Mouse (Mus musculus): ENCODE measurements at regions not wholly inside any gene's neighbourhood (a gene's known extent, or its start where the extent isn't known, plus 50 kb on each side); places are given as distances from the start of the nearest gene placed in this dataset.

- Histone ChIP-seq H3K4me3 (ENCODE audit: low read depth, low read length) (no peak overlapping the region), H3K9me3 (replicated peaks; ENCODE audit: control insufficient read depth, insufficient read depth, low read length, poor library complexity, severe bottlenecking) (no peaks in the 10 kb centered on the region), H3K4me1 (ENCODE audit: control insufficient read depth, insufficient read depth, low read length) (no peaks in the 10 kb centered on the region), H3K27me3 (ENCODE audit: control insufficient read depth, insufficient read depth, low read length, poor library complexity, severe bottlenecking) (no peaks in the 10 kb centered on the region), H3K27ac (ENCODE audit: insufficient read depth, low read length) (no peak overlapping the region), H3K36me3 (ENCODE audit: control insufficient read depth, insufficient read depth, low read length, poor library complexity, severe bottlenecking) (no peaks in the 10 kb centered on the region), H3K9ac (ENCODE audit: low read depth, poor library complexity, severe bottlenecking) (no peak overlapping the region)
- TF ChIP-seq CTCF (IDR thresholded peaks at IDR 0.05; ENCODE audit: low read depth, low read length) (no peak), EP300 (IDR thresholded peaks at IDR 0.05; ENCODE audit: insufficient read depth, low read depth, low read length) (no peak), POLR2A (IDR thresholded peaks at IDR 0.05; ENCODE audit: insufficient read depth, low read length) (no peak)
Observed at GRCm38 (mm10) chr1:151263372-151263771, 53.4 kb downstream of the Gm47996 start.

DNA sequence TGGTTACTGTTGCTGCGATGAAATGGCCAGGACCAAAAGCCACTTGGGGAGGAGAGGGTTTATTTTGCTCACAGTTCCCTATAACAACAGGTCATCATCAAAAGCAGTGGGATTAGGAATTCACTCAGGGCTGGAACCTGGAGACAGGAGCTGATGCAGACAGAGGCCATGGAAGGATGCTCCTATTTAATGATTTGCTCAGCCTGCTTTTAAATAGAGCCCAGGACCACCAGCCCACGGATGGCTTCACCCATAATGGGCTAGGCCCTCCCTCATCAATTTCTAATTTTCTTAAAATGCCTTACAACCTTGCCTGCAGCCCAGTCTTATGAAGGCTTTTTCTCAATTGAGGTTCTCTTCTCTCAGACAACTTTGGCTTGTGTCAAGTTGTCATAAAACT, 53.9 kb downstream of the Gm47996 start:
- Histone ChIP-seq H3K4me3 (ENCODE audit: low read depth, low read length) (no peak overlapping the region), H3K27ac (ENCODE audit: insufficient read depth, low read length) (no peak overlapping the region), H3K9ac (ENCODE audit: low read depth, poor library complexity, severe bottlenecking) (no peak overlapping the region), H3K27me3 (ENCODE audit: control insufficient read depth, insufficient read depth, low read length, poor library complexity, severe bottlenecking) (no peaks in the 10 kb centered on the region), H3K4me1 (ENCODE audit: control insufficient read depth, insufficient read depth, low read length) (no peaks in the 10 kb centered on the region), H3K36me3 (ENCODE audit: control insufficient read depth, insufficient read depth, low read length, poor library complexity, severe bottlenecking) (no peaks in the 10 kb centered on the region), H3K9me3 (replicated peaks; ENCODE audit: control insufficient read depth, insufficient read depth, low read length, poor library complexity, severe bottlenecking) (no peaks in the 10 kb centered on the region)
- TF ChIP-seq CTCF (IDR thresholded peaks at IDR 0.05; ENCODE audit: low read depth, low read length) (no peak), EP300 (IDR thresholded peaks at IDR 0.05; ENCODE audit: insufficient read depth, low read depth, low read length) (no peak), POLR2A (IDR thresholded peaks at IDR 0.05; ENCODE audit: insufficient read depth, low read length) (no peak)

GRCm38 (mm10) chr1:151264789-151265188, 54.9 kb downstream of the Gm47996 start:
- Histone ChIP-seq H3K4me3 (ENCODE audit: low read depth, low read length) (no peak overlapping the region), H3K27me3 (ENCODE audit: control insufficient read depth, insufficient read depth, low read length, poor library complexity, severe bottlenecking) (no peaks in the 10 kb centered on the region), H3K27ac (ENCODE audit: insufficient read depth, low read length) (no peak overlapping the region), H3K9ac (ENCODE audit: low read depth, poor library complexity, severe bottlenecking) (no peak overlapping the region), H3K9me3 (replicated peaks; ENCODE audit: control insufficient read depth, insufficient read depth, low read length, poor library complexity, severe bottlenecking) (no peaks in the 10 kb centered on the region), H3K36me3 (ENCODE audit: control insufficient read depth, insufficient read depth, low read length, poor library complexity, severe bottlenecking) (no peaks in the 10 kb centered on the region), H3K4me1 (ENCODE audit: control insufficient read depth, insufficient read depth, low read length) (no peaks in the 10 kb centered on the region)
- TF ChIP-seq EP300 (IDR thresholded peaks at IDR 0.05; ENCODE audit: insufficient read depth, low read depth, low read length) (no peak), CTCF (IDR thresholded peaks at IDR 0.05; ENCODE audit: low read depth, low read length) (no peak), POLR2A (IDR thresholded peaks at IDR 0.05; ENCODE audit: insufficient read depth, low read length) (no peak)

- no peaks in the 10 kb centered on the region for H3K4me1 ChIP-seq (ENCODE audit: control insufficient read depth, insufficient read depth, low read length)
- no peaks in the 10 kb centered on the region for H3K9me3 ChIP-seq (replicated peaks; ENCODE audit: control insufficient read depth, insufficient read depth, low read length, poor library complexity, severe bottlenecking)
- no peak overlapping the region for H3K9ac ChIP-seq (ENCODE audit: low read depth, poor library complexity, severe bottlenecking)
- H3K27me3 ChIP-seq (ENCODE audit: control insufficient read depth, insufficient read depth, low read length, poor library complexity, severe bottlenecking), result no peaks in the 10 kb centered on the region
- H3K27ac ChIP-seq (ENCODE audit: insufficient read depth, low read length), result no peak overlapping the region
- TF ChIP-seq EP300 (IDR thresholded peaks at IDR 0.05; ENCODE audit: insufficient read depth, low read depth, low read length), result no peak
- TF ChIP-seq CTCF (IDR thresholded peaks at IDR 0.05; ENCODE audit: low read depth, low read length), result no peak
- no peak for TF ChIP-seq POLR2A (IDR thresholded peaks at IDR 0.05; ENCODE audit: insufficient read depth, low read length)
- H3K36me3 ChIP-seq (ENCODE audit: control insufficient read depth, insufficient read depth, low read length, poor library complexity, severe bottlenecking), result no peaks in the 10 kb centered on the region
- no peak overlapping the region for H3K4me3 ChIP-seq (ENCODE audit: low read depth, low read length)
Observed at GRCm38 (mm10) chr1:151265590-151265989, 55.7 kb downstream of the Gm47996 start.

- H3K4me3 ChIP-seq (ENCODE audit: low read depth, low read length), result no peak overlapping the region
- H3K36me3 ChIP-seq (ENCODE audit: control insufficient read depth, insufficient read depth, low read length, poor library complexity, severe bottlenecking), result no peaks in the 10 kb centered on the region
- no peaks in the 10 kb centered on the region for H3K4me1 ChIP-seq (ENCODE audit: control insufficient read depth, insufficient read depth, low read length)
- H3K27ac ChIP-seq (ENCODE audit: insufficient read depth, low read length), result no peak overlapping the region
- no peaks in the 10 kb centered on the region for H3K9me3 ChIP-seq (replicated peaks; ENCODE audit: control insufficient read depth, insufficient read depth, low read length, poor library complexity, severe bottlenecking)
- H3K27me3 ChIP-seq (ENCODE audit: control insufficient read depth, insufficient read depth, low read length, poor library complexity, severe bottlenecking), result no peaks in the 10 kb centered on the region
- no peak overlapping the region for H3K9ac ChIP-seq (ENCODE audit: low read depth, poor library complexity, severe bottlenecking)
- TF ChIP-seq POLR2A (IDR thresholded peaks at IDR 0.05; ENCODE audit: insufficient read depth, low read length), result no peak
- no peak for TF ChIP-seq EP300 (IDR thresholded peaks at IDR 0.05; ENCODE audit: insufficient read depth, low read depth, low read length)
- TF ChIP-seq CTCF (IDR thresholded peaks at IDR 0.05; ENCODE audit: low read depth, low read length), result no peak
Observed at GRCm38 (mm10) chr1:151266703-151267102, 56.8 kb downstream of the Gm47996 start.

- H3K9ac ChIP-seq (ENCODE audit: low read depth, poor library complexity, severe bottlenecking), result no peak overlapping the region
- no peaks in the 10 kb centered on the region for H3K9me3 ChIP-seq (replicated peaks; ENCODE audit: control insufficient read depth, insufficient read depth, low read length, poor library complexity, severe bottlenecking)
- TF ChIP-seq POLR2A (IDR thresholded peaks at IDR 0.05; ENCODE audit: insufficient read depth, low read length), result no peak
- no peak for TF ChIP-seq CTCF (IDR thresholded peaks at IDR 0.05; ENCODE audit: low read depth, low read length)
- TF ChIP-seq EP300 (IDR thresholded peaks at IDR 0.05; ENCODE audit: insufficient read depth, low read depth, low read length), result no peak
- H3K4me3 ChIP-seq (ENCODE audit: low read depth, low read length), result no peak overlapping the region
- no peaks in the 10 kb centered on the region for H3K27me3 ChIP-seq (ENCODE audit: control insufficient read depth, insufficient read depth, low read length, poor library complexity, severe bottlenecking)
- H3K27ac ChIP-seq (ENCODE audit: insufficient read depth, low read length), result no peak overlapping the region
- H3K4me1 ChIP-seq (ENCODE audit: control insufficient read depth, insufficient read depth, low read length), result no peaks in the 10 kb centered on the region
- no peaks in the 10 kb centered on the region for H3K36me3 ChIP-seq (ENCODE audit: control insufficient read depth, insufficient read depth, low read length, poor library complexity, severe bottlenecking)
Observed at GRCm38 (mm10) chr1:151270691-151271090, 60.8 kb downstream of the Gm47996 start.
